Mouse (Mus musculus) liver, embryonic 14.5 days (tissue): ENCODE data around the gene Elk3. TPM values are rescaled to one million over a fixed set of nuclear protein-coding genes. Genes with fewer than 3 reads are reported as not detected.

Experiments
- ATAC-seq: fragments of 200-750 bp; cut with Nextera tagmentation; 2 replicates; pipeline ENCODE4 v1.8.0; 2017; ENCODE audit warnings: moderate number of reproducible peaks, mild to moderate bottlenecking, moderate library complexity; ENCODE audit not compliant: insufficient read depth
- DNase-seq, 3 experiments: peaks; one replicate each; pipeline ENCODE4 v3.0.0-alpha.2; 2012 to 2013; ENCODE audit warnings: low read depth in 3 of 3, low spot score in 3 of 3
- H3K27ac ChIP-seq: fragments of 300-500 bp; sonication (generic); 2 replicates; pipeline ENCODE4 v1.5.1; 2014; ENCODE audit warnings: moderate library complexity, mild to moderate bottlenecking, control low read depth, inconsistent platforms
- H3K27me3 ChIP-seq: fragments of 300-500 bp; sonication (generic); 2 replicates; pipeline ENCODE4 v1.6.1; 2014; ENCODE audit warnings: mild to moderate bottlenecking, low read length, moderate library complexity; ENCODE audit not compliant: control insufficient read depth, insufficient read depth
- H3K36me3 ChIP-seq: fragments of 300-500 bp; sonication (generic); replicated peaks from 2 replicates; pipeline ENCODE4 v1.6.1; 2014; ENCODE audit warnings: low read depth; ENCODE audit not compliant: control insufficient read depth, insufficient read depth
- H3K4me1 ChIP-seq, 2 experiments: fragments of 200-500 bp in 1 of 2; fragments of 300-500 bp in 1 of 2; sonication (generic) in 1 of 2; replicated peaks; 2 replicates each; pipeline ENCODE4 v1.6.1; 2012 to 2014; ENCODE audit warnings: antibody characterized with exemption in 1 of 2, inconsistent platforms in 1 of 2, low read length in 1 of 2; ENCODE audit not compliant: control insufficient read depth in 2 of 2, insufficient read depth in 2 of 2
- H3K4me2 ChIP-seq: fragments of 300-500 bp; sonication (generic); 2 replicates; pipeline ENCODE4 v1.6.1; 2014; ENCODE audit warnings: low read depth, mild to moderate bottlenecking, control low read depth, moderate library complexity
- H3K4me3 ChIP-seq, 2 experiments: fragments of 200-500 bp in 1 of 2; fragments of 300-500 bp in 1 of 2; sonication (generic) in 1 of 2; 2 replicates each; pipeline ENCODE4 v1.5.1; 2012 to 2014; ENCODE audit warnings: low read depth in 2 of 2, low read length in 2 of 2, mild to moderate bottlenecking in 2 of 2, control low read depth in 1 of 2, inconsistent platforms in 1 of 2, moderate library complexity in 1 of 2; ENCODE audit not compliant: insufficient read depth in 1 of 2
- H3K9ac ChIP-seq: fragments of 300-500 bp; sonication (generic); replicated peaks from 2 replicates; pipeline ENCODE4 v1.6.1; 2014; ENCODE audit warnings: mild to moderate bottlenecking, control low read depth, moderate library complexity
- H3K9me3 ChIP-seq: fragments of 300-500 bp; sonication (generic); 2 replicates; pipeline ENCODE4 v1.6.1; 2016; ENCODE audit warnings: low read length, mixed read lengths; ENCODE audit not compliant: control insufficient read depth
- CTCF ChIP-seq: IDR thresholded peaks from 2 replicates; pipeline ENCODE4 v1.5.1; 2016; ENCODE audit warnings: antibody characterized with exemption, low read depth, control low read depth
- EP300 ChIP-seq: IDR thresholded peaks from 2 replicates; pipeline ENCODE4 v1.6.1; 2016; ENCODE audit warnings: antibody characterized with exemption, low read depth
- WGBS: fragments of 180-500 bp; shearing (Covaris S2); extraction: QIAGEN DNeasy Blood & Tissue Kit; methylation state at CpG from one replicate; pipeline ENCODE4 v1.1.7; 2014; ENCODE audit not compliant: insufficient replicate concordance; 5-methylcytosine and 5-hydroxymethylcytosine counted together
- polyA plus RNA-seq, 2 experiments: library from polyadenylated mRNA; depleted of rRNA in 1 of 2; stranded (reverse) in 1 of 2; unstranded in 1 of 2; fragments of >200 nt; fragmentation: Nextera tagmentation in 1 of 2; extraction: Ambion mirVana in 1 of 2; gene quantifications; 2 replicates each; pipeline versions ENCODE4 v1.2.1 to v1.2.3; 2012 to 2014

Elk3 gene
- polyA plus RNA-seq, 2 experiments: 4.0 to 4.6 TPM

DNA sequence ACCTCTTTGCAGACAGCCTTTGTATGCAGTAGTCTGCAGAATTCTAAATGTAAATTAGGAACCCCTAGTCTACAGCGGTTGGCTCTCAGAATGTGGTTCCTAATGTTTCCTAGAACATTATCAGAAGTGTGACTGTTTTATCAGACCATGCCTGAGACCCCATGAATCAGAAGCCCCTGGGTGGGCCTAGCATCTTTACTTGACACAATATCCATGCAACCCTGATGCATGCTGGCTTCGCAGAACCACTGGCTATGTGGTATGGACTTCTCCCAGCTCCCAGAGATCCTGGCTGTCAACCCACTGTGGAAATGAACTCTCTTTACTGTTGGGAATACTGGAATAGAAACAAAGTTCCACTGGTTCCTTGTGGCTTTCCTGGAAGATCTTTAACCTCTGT is 58.3 kb downstream of the Elk3 start:
- no peak for DNase-seq

DNA sequence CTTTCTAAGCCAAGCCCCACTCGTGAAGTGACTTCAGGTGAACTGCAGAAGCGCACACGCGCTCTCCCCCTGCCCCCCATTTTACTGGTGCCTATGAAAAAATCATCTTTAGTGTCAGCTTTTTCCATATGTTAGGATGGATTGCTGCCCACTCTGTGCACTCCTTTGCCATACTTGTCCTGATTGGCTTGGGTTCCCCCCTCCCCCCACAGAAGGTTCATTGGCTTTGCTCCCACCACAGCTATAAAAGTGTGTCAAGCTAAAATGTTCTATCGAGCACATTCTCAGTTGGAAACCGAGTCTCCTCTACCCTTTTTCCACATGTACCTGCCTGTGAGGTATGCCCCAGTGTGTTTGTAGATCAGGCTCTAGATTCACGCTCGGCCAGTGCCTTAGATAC is 59.5 kb downstream of the Elk3 start:
- WGBS: 85% methylated on average over 8 of the region's 8 CpGs
- no peak overlapping the region for H3K4me2 ChIP-seq
- ATAC-seq: no peak

More for the DNA sequence above, 58.3 kb downstream of the Elk3 start:
- no peak overlapping the region for H3K4me2 ChIP-seq
- no peak for ATAC-seq
- H3K4me3 ChIP-seq: no peak overlapping the region
- no peak overlapping the region for H3K27ac ChIP-seq
- TF ChIP-seq CTCF (no peak), EP300 (no peak)
- H3K9ac ChIP-seq: no peak overlapping the region
- H3K27me3 ChIP-seq: no peaks in the 10 kb centered on the region
- H3K9me3 ChIP-seq: no peaks in the 10 kb centered on the region
- peaks cover 6% of the 10 kb centered on the region for H3K36me3 ChIP-seq
- WGBS: 90% methylated on average over 2 of the region's 2 CpGs
- H3K4me1 ChIP-seq: no peaks in the 10 kb centered on the region

DNA sequence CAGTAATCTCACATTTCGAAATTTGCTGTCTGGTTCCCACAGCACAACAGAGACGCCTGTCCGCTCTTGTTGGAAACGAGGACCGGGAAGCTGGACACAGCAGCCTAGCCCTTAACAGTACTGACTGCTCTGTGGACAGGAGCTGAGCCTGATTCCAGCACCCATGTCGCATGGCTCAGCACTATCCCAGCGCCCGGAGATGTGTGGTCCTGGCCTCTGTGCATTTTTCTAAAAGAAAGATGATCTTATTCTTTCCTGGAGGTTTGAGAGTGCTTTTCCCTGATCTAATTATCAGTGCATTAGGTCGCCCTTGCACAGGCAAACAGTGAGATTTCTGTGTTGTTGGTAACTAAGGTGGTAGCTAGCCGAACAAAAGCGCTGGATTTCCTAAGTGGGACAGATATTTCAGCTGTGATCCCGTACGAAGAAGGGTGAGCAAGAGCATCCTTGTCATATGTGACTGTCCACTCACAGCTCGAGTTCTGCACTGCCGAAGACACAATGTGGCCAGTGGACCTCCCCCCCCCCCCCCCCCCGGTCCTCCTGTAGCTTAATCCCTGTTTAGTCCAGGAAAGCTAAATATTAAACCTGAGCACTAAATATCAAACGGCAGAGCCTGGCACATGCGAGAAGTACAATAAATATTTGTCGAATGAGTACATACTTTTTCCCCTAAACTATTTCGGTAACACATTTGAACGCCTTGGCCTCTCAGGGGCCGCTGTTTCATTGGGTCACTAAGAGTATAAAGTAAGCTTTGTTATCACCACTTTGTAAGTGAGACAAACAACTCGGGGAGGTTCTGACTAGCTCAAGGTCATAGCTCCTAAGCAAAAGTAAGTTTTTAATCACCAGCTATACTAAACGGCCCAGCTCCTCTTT is 60.3 kb downstream of the Elk3 start:
- no peak for DNase-seq
- H3K27ac ChIP-seq: no peak overlapping the region

More for the DNA sequence above, 59.5 kb downstream of the Elk3 start:
- no peak overlapping the region for H3K9ac ChIP-seq
- H3K4me3 ChIP-seq: no peak overlapping the region
- no peaks in the 10 kb centered on the region for H3K27me3 ChIP-seq
- no peak for TF ChIP-seq CTCF
- TF ChIP-seq EP300: no peak
- H3K9me3 ChIP-seq: no peaks in the 10 kb centered on the region
- peaks cover 6% of the 10 kb centered on the region for H3K36me3 ChIP-seq
- DNase-seq: no peak
- H3K4me1 ChIP-seq: no peaks in the 10 kb centered on the region
- no peak overlapping the region for H3K27ac ChIP-seq

DNA sequence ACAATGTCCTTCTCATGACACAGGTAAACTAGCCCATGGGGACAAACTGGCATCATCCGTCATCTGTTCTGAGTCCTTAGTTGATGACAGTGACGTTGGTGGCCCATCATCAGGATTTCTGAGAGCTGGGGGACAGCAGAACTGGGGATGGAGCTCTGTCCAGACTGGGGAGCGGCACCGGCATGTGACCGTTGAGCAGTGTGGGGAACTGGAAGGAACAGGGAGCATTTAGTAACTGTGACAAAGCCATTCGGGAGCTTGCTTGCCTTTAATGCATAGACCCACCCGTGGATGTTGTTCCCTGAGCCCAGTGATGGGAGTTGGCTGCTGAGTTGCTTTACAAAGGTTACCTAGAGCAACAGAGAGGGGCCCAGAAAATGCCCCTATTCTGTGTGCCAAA is 61.0 kb downstream of the Elk3 start:
- TF ChIP-seq EP300 (no peak), CTCF (no peak)
- Histone ChIP-seq H3K9me3 (no peaks in the 10 kb centered on the region), H3K27me3 (no peaks in the 10 kb centered on the region), H3K4me3 (no peak overlapping the region), H3K36me3 (peaks cover 6% of the 10 kb centered on the region), H3K27ac (no peak overlapping the region), H3K4me1 (no peaks in the 10 kb centered on the region), H3K9ac (no peak overlapping the region), H3K4me2 (no peak overlapping the region)
- ATAC-seq (no peak), DNase-seq (no peak)
- 78% methylated on average over 7 of the region's 7 CpGs for WGBS

More for the DNA sequence above, 60.3 kb downstream of the Elk3 start:
- Histone ChIP-seq H3K4me3 (no peak overlapping the region), H3K9ac (no peak overlapping the region), H3K4me2 (no peak overlapping the region), H3K27me3 (no peaks in the 10 kb centered on the region), H3K9me3 (no peaks in the 10 kb centered on the region), H3K36me3 (peaks cover 6% of the 10 kb centered on the region), H3K4me1 (no peaks in the 10 kb centered on the region)
- WGBS: 79% methylated on average over 24 of the region's 24 CpGs
- ATAC-seq: no peak
- TF ChIP-seq EP300: no peak
- TF ChIP-seq CTCF: no peak

DNA sequence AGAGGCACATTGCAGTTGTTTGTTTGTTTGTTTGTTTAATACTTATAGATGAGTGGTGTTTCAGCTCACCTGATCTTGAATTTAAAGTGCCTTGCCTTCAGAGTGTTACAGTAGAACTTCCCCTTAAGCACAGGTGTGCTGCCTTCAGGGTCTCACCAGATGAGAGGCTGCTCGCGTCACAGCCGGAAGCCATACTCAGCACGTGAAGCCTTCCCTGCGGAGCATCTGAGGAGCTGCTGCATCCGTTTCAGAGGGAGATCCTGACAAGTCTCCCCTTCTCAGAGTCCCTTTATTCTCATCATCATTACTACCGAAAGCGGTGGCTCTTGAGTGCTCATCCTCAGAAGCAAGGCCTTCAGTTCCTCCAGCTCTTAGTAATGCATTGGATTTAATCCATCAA is 62.5 kb downstream of the Elk3 start:
- no peaks in the 10 kb centered on the region for H3K9me3 ChIP-seq
- H3K4me3 ChIP-seq: no peak overlapping the region
- H3K9ac ChIP-seq: no peak overlapping the region
- TF ChIP-seq EP300: no peak
- TF ChIP-seq CTCF: no peak
- WGBS: 86% methylated on average over 8 of the region's 8 CpGs
- ATAC-seq (no peak), DNase-seq (no peak)
- H3K27me3 ChIP-seq: no peaks in the 10 kb centered on the region
- H3K4me2 ChIP-seq: no peak overlapping the region
- peaks cover 6% of the 10 kb centered on the region for H3K36me3 ChIP-seq
- H3K4me1 ChIP-seq: no peaks in the 10 kb centered on the region
- no peak overlapping the region for H3K27ac ChIP-seq
